Mouse (Mus musculus) hindbrain, embryonic 15.5 days (tissue): ENCODE data around the gene Wnk2. TPM values are rescaled to one million over a fixed set of nuclear protein-coding genes. Genes with fewer than 3 reads are reported as not detected.
A peak's percentile ranks its signal among the peaks of the same experiment; 100 is the strongest.

Source experiments
- ATAC-seq: fragments of 200-750 bp; cut with Nextera tagmentation; 2 replicates; pipeline ENCODE4 v1.8.0; 2017; ENCODE audit warnings: low read depth, moderate number of reproducible peaks, moderate TSS enrichment; ENCODE audit not compliant: low FRiP score
- H3K27ac ChIP-seq: fragments of 300-500 bp; sonication (generic); replicated peaks from 2 replicates; pipeline ENCODE4 v1.5.1; 2015; ENCODE audit warnings: mild to moderate bottlenecking, inconsistent platforms
- H3K27me3 ChIP-seq: fragments of 300-500 bp; sonication (generic); 2 replicates; pipeline ENCODE4 v1.6.1; 2015; ENCODE audit warnings: control low read depth, inconsistent platforms
- H3K36me3 ChIP-seq: fragments of 300-500 bp; sonication (generic); 2 replicates; pipeline ENCODE4 v1.6.1; 2015; ENCODE audit warnings: control low read depth, inconsistent platforms
- H3K4me1 ChIP-seq: fragments of 300-500 bp; sonication (generic); replicated peaks from 2 replicates; pipeline ENCODE4 v1.6.1; 2015; ENCODE audit warnings: control low read depth, inconsistent platforms
- H3K4me2 ChIP-seq: fragments of 300-500 bp; sonication (generic); 2 replicates; pipeline ENCODE4 v1.6.1; 2015; ENCODE audit warnings: moderate library complexity, mild to moderate bottlenecking, inconsistent platforms
- H3K4me3 ChIP-seq: fragments of 300-500 bp; sonication (generic); 2 replicates; pipeline ENCODE4 v1.5.1; 2015; ENCODE audit warnings: mild to moderate bottlenecking, inconsistent platforms
- H3K9ac ChIP-seq: fragments of 300-500 bp; sonication (generic); 2 replicates; pipeline ENCODE4 v1.6.1; 2015; ENCODE audit warnings: inconsistent platforms
- H3K9me3 ChIP-seq: fragments of 300-500 bp; sonication (generic); 2 replicates; pipeline ENCODE4 v1.6.1; 2016; ENCODE audit warnings: control low read depth, inconsistent platforms
- WGBS: fragments of 180-500 bp; shearing (Covaris S2); methylation state at CpG from one replicate; pipeline ENCODE4 v1.1.7; 2015; 5-methylcytosine and 5-hydroxymethylcytosine counted together
- polyA plus RNA-seq: library from polyadenylated mRNA; unstranded; fragments of >200 nt; fragmentation: Nextera tagmentation; extraction: Ambion mirVana; gene quantifications from 2 replicates; pipeline ENCODE4 v1.2.1, GENCODE M21; 2015

Gene Wnk2
- polyA plus RNA-seq, 1 experiment from 2014 or later = 23.2 TPM

- H3K4me1 ChIP-seq = peaks cover 36% of the 10 kb centered on the region
- peak overlapping the region; percentile 98 for H3K4me2 ChIP-seq
- H3K27ac ChIP-seq = 0 out of 2 replicates have a peak overlapping the region, but pooled peaks have one; percentile 60
- ATAC-seq = peak; percentile 56
- H3K36me3 ChIP-seq = no peaks in the 10 kb centered on the region
- H3K9ac ChIP-seq = peak overlapping the region; percentile 64
- peak overlapping the region; percentile 74 for H3K4me3 ChIP-seq
- 26% methylated on average over 15 of the region's 15 CpGs for WGBS
- no peaks in the 10 kb centered on the region for H3K27me3 ChIP-seq
- H3K9me3 ChIP-seq = no peaks in the 10 kb centered on the region
Measured at GRCm38 (mm10) chr13:49188219-49188965, 40.6 kb upstream of the Wnk2 start.

GRCm38 (mm10) chr13:49187288-49188218 lies 39.7 kb upstream of the Wnk2 start, which contains the start of gene Ninj1:
TSS of gene Ninj1 (plus strand) at chr13:49187485.
- peak within 1 kb of the TSS; percentile 64 for H3K9ac ChIP-seq
- H3K9me3 ChIP-seq = no peaks in the 10 kb centered on the region
- ATAC-seq = peak; percentile 90
- peaks cover 35% of the 10 kb centered on the region for H3K4me1 ChIP-seq
- no peaks in the 10 kb centered on the region for H3K36me3 ChIP-seq
- H3K4me2 ChIP-seq = peak within 1 kb of the TSS; percentile 98
- under 1% methylated on average over 87 of the region's 87 CpGs for WGBS
- H3K27me3 ChIP-seq = no peaks in the 10 kb centered on the region
- peak within 1 kb of the TSS; percentile 74 for H3K4me3 ChIP-seq
- peak within 1 kb of the TSS; percentile 60 for H3K27ac ChIP-seq

- Histone ChIP-seq H3K27me3 (no peaks in the 10 kb centered on the region), H3K4me3 (peak overlapping the region; percentile 74), H3K4me2 (peak overlapping the region; percentile 98), H3K36me3 (no peaks in the 10 kb centered on the region), H3K27ac (no peak overlapping the region; the same call in 1 of the 2 replicates), H3K9me3 (no peaks in the 10 kb centered on the region), H3K9ac (peak overlapping the region; percentile 4; the same call in 1 of the 2 replicates), H3K4me1 (peaks cover 31% of the 10 kb centered on the region)
- peak; percentile 16 for ATAC-seq
- WGBS = 15% methylated on average over 11 of the region's 11 CpGs
Measured at GRCm38 (mm10) chr13:49186798-49187287, 39.0 kb upstream of the Wnk2 start.

- ATAC-seq = no peak
Measured at GRCm38 (mm10) chr13:49183646-49184045, 35.8 kb upstream of the Wnk2 start.

GRCm38 (mm10) chr13:49183161-49183560 lies 35.3 kb upstream of the Wnk2 start:
- no peak overlapping the region for H3K9ac ChIP-seq
- no peak overlapping the region for H3K27ac ChIP-seq
- H3K4me2 ChIP-seq = no peak overlapping the region
- WGBS = 54% methylated on average over 5 of the region's 5 CpGs
- peaks cover 22% of the 10 kb centered on the region for H3K4me1 ChIP-seq
- no peak for ATAC-seq
- H3K36me3 ChIP-seq = no peaks in the 10 kb centered on the region
- no peaks in the 10 kb centered on the region for H3K9me3 ChIP-seq
- H3K27me3 ChIP-seq = no peaks in the 10 kb centered on the region
- no peak overlapping the region for H3K4me3 ChIP-seq

More at GRCm38 (mm10) chr13:49183646-49184045, 35.8 kb upstream of the Wnk2 start:
- 63% methylated on average over 5 of the region's 5 CpGs for WGBS
- Histone ChIP-seq H3K4me3 (no peak overlapping the region), H3K27me3 (no peaks in the 10 kb centered on the region), H3K27ac (no peak overlapping the region), H3K4me1 (peaks cover 27% of the 10 kb centered on the region), H3K4me2 (no peak overlapping the region), H3K36me3 (no peaks in the 10 kb centered on the region), H3K9me3 (no peaks in the 10 kb centered on the region), H3K9ac (no peak overlapping the region)

- Histone ChIP-seq H3K27me3 (no peaks in the 10 kb centered on the region), H3K4me3 (no peak overlapping the region), H3K4me2 (no peak overlapping the region), H3K27ac (no peak overlapping the region), H3K4me1 (peaks cover 9% of the 10 kb centered on the region; the same call in 1 of the 2 replicates), H3K36me3 (no peaks in the 10 kb centered on the region), H3K9ac (no peak overlapping the region), H3K9me3 (no peaks in the 10 kb centered on the region)
- 85% methylated on average over 3 of the region's 3 CpGs for WGBS
- no peak for ATAC-seq
Measured at GRCm38 (mm10) chr13:49181411-49181984, 33.7 kb upstream of the Wnk2 start.

GRCm38 (mm10) chr13:49180691-49181090 lies 32.9 kb upstream of the Wnk2 start:
- H3K4me3 ChIP-seq = no peak overlapping the region
- no peak overlapping the region for H3K9ac ChIP-seq
- H3K27me3 ChIP-seq = no peaks in the 10 kb centered on the region
- no peaks in the 10 kb centered on the region for H3K36me3 ChIP-seq
- no peak overlapping the region for H3K27ac ChIP-seq
- WGBS = 51% methylated on average over 1 of the region's 1 CpGs
- ATAC-seq = no peak
- H3K9me3 ChIP-seq = no peaks in the 10 kb centered on the region
- peaks cover 9% of the 10 kb centered on the region; the same call in 1 of the 2 replicates for H3K4me1 ChIP-seq
- no peak overlapping the region for H3K4me2 ChIP-seq

- Histone ChIP-seq H3K9me3 (no peaks in the 10 kb centered on the region), H3K4me2 (no peak overlapping the region), H3K4me1 (peaks cover 9% of the 10 kb centered on the region; the same call in 1 of the 2 replicates), H3K36me3 (no peaks in the 10 kb centered on the region), H3K9ac (no peak overlapping the region), H3K27me3 (no peaks in the 10 kb centered on the region), H3K4me3 (no peak overlapping the region), H3K27ac (no peak overlapping the region)
- 91% methylated on average over 5 of the region's 5 CpGs for WGBS
- no peak for ATAC-seq
Measured at GRCm38 (mm10) chr13:49180274-49180673, 32.5 kb upstream of the Wnk2 start.

- Histone ChIP-seq H3K9me3 (no peaks in the 10 kb centered on the region), H3K4me1 (peaks cover 9% of the 10 kb centered on the region; the same call in 1 of the 2 replicates), H3K9ac (no peak overlapping the region), H3K27ac (peak overlapping the region; percentile 17; the same call in 1 of the 2 replicates), H3K27me3 (no peaks in the 10 kb centered on the region), H3K4me2 (no peak overlapping the region), H3K4me3 (no peak overlapping the region), H3K36me3 (no peaks in the 10 kb centered on the region)
- 63% methylated on average over 19 of the region's 19 CpGs for WGBS
- ATAC-seq = peak; percentile 92
Measured at GRCm38 (mm10) chr13:49178839-49179585, 31.2 kb upstream of the Wnk2 start.

GRCm38 (mm10) chr13:49175509-49175908 lies 27.7 kb upstream of the Wnk2 start:
- H3K4me2 ChIP-seq = no peak overlapping the region
- no peak for ATAC-seq
- no peak overlapping the region for H3K9ac ChIP-seq
- H3K36me3 ChIP-seq = no peaks in the 10 kb centered on the region
- no peaks in the 10 kb centered on the region for H3K9me3 ChIP-seq
- H3K4me1 ChIP-seq = peaks cover 9% of the 10 kb centered on the region
- 77% methylated on average over 10 of the region's 10 CpGs for WGBS
- H3K27ac ChIP-seq = no peak overlapping the region
- no peak overlapping the region for H3K4me3 ChIP-seq
- H3K27me3 ChIP-seq = no peaks in the 10 kb centered on the region
